Mouse (Mus musculus) MEL-GATA-1-ER (cell line): ENCODE results near the gene Acot12.
A peak's percentile ranks its signal among the peaks of the same experiment; 100 is the strongest.

Experiments used
- DNase-seq: peaks from one replicate; pipeline ENCODE4 v3.0.0-alpha.2; 2012; ENCODE audit warnings: low read depth; ENCODE audit errors: extremely low read depth

The Acot12 gene

DNA sequence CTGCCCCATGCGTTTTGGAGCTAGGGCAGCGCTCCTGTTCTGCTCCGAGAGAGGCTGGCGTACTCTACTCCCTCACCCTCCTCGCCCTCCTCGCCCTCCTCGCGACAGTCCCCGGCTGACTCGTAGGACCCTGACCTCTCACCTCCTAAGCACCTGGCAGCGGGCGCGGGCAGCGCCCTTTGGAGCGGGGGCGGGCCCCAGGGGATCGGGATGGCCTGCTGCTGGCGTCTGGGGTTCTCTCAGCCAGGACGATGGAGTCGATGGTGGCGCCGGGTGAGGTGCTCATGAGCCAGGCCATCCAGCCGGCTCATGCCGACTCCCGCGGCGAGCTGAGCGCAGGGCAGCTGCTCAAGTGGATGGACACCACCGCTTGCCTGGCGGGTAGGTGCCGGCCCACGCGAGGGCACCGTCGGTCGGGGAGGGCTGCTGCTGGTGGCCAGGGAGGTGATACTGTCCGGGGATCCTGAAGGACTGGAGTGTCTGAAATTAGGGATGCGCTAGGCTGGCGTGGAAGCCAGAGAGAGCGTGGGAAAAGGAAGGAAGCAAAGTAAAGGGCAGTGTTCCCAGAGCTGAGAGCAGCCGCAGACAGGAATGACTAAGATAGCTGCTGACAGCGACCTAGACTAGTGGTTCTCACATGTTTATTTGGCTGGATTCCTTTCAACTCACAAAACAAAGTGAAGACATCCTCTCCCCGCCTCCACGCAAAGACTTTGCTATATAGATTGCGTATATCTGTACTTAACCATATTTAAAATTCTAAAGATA lies at the start of gene Acot12:
Acot12 (plus strand) TSS at position 233 of the 768 bp plus-strand sequence.
- DNase-seq = no peak

GRCm38 (mm10) chr13:91693615-91694014 lies 47.7 kb upstream of the Acot12 start:
- no peak for DNase-seq

- no peak for DNase-seq
Observed at GRCm38 (mm10) chr13:91695406-91695805, 45.9 kb upstream of the Acot12 start.

GRCm38 (mm10) chr13:91696109-91696645 lies 45.1 kb upstream of the Acot12 start:
- no peak for DNase-seq

GRCm38 (mm10) chr13:91697011-91697410 lies 44.3 kb upstream of the Acot12 start:
- DNase-seq = peak; percentile 32

DNA sequence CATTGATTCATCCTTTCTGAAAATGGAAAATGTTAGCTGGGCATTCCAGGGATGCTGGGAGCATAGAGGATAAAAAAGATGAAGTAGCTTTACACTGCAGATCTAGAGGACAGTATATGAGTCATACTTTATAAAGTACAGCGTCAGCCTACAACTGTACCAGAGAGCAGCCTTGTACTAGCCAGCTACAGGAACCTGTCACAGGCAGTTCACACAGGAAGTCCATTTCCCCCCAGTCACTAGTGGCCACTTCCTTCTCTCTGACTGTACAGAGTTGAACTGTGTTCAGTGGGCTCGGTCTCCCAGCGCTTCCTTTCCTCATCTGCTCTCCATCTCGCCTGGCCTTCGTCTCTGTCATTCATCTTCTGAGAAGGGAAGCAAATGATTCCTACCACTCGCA lies 39.0 kb upstream of the Acot12 start:
- DNase-seq = no peak

DNA sequence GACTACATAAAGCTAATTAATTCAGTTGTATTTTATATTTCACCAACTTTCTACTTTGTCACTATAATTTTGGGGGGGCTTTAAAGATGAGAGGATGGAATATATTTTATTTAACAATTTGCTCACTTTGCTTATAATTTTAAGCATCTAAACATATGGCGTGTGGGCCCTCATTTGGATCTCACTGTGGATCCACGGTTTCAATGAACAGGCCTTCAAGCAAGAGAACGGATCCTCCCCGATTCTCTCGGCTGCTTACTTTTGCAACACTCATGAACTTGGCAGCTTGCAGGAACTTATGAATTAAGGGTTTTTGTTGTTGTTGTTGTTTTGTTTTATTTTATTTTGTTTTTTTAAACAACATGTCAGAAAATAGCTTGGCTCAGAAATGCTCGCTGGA lies 21.8 kb upstream of the Acot12 start:
- DNase-seq = no peak

GRCm38 (mm10) chr13:91723108-91723735 lies 18.1 kb upstream of the Acot12 start:
- no peak for DNase-seq

GRCm38 (mm10) chr13:91723736-91724119 lies 17.6 kb upstream of the Acot12 start:
- DNase-seq = no peak

- no peak for DNase-seq
Observed at GRCm38 (mm10) chr13:91724211-91724610, 17.1 kb upstream of the Acot12 start.

- DNase-seq = no peak
Observed at GRCm38 (mm10) chr13:91725130-91725529, 16.2 kb upstream of the Acot12 start.

DNA sequence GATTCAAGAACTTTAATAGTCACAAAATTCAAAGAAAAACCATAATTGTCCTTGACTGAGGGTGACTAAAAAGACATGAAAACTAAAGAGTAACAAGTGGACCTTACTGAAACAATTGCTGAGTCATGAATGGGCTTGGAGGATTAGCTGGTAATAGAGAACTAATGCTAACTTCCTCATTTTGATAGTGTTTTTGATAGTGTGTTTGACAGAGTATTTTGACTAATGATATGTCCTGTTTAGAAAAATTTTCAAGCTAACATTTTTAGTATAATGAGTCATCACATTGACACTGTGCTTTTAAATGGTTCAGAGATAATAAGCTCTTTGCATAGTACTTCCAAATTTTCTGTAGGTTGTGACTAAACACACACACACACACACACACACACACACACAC lies 13.4 kb upstream of the Acot12 start:
- DNase-seq = peak; percentile 93

- no peak for DNase-seq
Observed at GRCm38 (mm10) chr13:91737191-91737590, 4.1 kb upstream of the Acot12 start.

- no peak for DNase-seq
Observed at GRCm38 (mm10) chr13:91740851-91741250, 461 bp upstream of the Acot12 start.

- no peak for DNase-seq
Observed at GRCm38 (mm10) chr13:91743180-91743579, 1.9 kb downstream of the Acot12 start.

DNA sequence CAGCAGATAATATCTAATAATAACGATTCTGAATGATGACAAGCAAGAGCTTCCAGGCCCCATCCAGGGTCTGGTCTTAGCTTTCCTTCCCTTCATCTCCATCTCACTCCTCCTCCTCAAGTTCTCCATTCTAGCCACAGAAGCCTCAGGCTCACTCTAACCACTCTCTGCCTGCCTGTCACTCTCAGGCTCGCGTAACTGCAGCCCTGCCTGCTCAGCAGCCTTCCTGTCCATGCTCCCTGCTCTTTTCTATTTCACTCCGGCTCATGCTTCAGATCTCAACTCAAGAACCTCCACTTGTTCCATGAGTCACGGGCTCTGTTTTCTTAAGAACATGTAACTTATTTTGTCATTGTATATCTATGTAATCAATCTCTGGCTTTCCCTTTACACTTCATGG lies 5.2 kb downstream of the Acot12 start:
- DNase-seq = peak; percentile 20

- DNase-seq = no peak
Observed at GRCm38 (mm10) chr13:91748401-91748800, 7.1 kb downstream of the Acot12 start.

GRCm38 (mm10) chr13:91749981-91750380 lies 8.7 kb downstream of the Acot12 start:
- no peak for DNase-seq

DNA sequence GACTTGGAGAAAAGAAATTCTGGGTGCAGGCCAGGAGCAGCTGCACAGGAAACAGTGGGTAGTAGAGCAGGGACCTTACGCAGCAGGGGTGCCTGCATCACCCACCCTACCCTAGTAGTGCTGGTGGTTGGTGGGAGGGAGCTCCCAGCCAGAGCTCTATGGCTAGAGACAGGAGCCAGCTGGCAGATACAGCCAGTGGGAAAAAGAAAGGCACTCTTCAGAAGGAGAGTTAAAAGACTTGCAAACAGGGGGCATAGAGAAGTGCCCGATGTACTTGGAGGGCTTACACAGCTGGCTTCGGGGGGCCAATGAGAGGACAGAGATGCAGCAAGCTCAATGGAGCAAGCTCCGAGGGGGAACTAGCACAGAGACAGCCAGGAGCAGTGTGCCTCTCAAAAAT lies 12.4 kb downstream of the Acot12 start:
- DNase-seq = no peak

GRCm38 (mm10) chr13:91754762-91755161 lies 13.4 kb downstream of the Acot12 start:
- DNase-seq = no peak

GRCm38 (mm10) chr13:91756230-91756629 lies 14.9 kb downstream of the Acot12 start:
- DNase-seq = no peak

- no peak for DNase-seq
Observed at GRCm38 (mm10) chr13:91758316-91759048, 17.2 kb downstream of the Acot12 start.
